ENCODE assay signal across 14 mouse cellular contexts in the genomic region with DNA sequence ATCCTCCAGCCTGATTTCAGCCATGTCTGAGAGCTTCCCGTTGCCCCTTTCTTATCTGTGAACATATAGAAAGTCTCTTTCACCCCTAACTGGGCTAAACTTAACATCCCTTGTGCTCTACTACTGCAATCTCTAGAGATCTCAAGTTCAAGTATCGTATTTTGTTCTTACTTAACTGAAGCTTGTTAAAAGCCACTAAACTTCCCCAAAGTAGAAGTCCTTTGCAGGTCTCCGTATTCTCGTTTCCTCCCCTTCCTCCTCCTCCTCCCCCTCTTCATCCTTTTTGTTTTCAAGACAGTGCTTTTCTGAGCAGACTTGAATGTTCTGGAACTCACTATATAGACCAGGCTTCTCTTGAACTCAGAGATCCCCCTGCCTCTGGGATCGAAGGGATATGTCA. TPM values are rescaled to one million over a fixed set of nuclear protein-coding genes. Genes with fewer than 3 reads are reported as not detected.
DNase-seq lines count a peak whose midpoint lies in the region; ATAC-seq and TF ChIP-seq lines count a peak whose summit lies in the region.
"Had no signal": no experiment of that assay in that cellular context is flagged by ENCODE, and none has a peak within 500 bp of the region (broad histone marks: within the 10 kb centered on the region; RNA-seq: fewer than 3 reads in every experiment).

No protein-coding gene starts in this region.

- peak overlapping the region; percentile 45; the same call in 1 of the 2 replicates for H3K4me2 ChIP-seq in lung, embryonic 14.5 days
- no peak overlapping the region for H3K4me2 ChIP-seq in lung, postnatal 0 days (replicated peaks; ENCODE audit: low read depth, low read length)
- no peak overlapping the region for H3K4me2 ChIP-seq in midbrain, embryonic 15.5 days
- H3K4me2 ChIP-seq: forebrain, embryonic 15.5 days; limb, embryonic 15.5 days; midbrain, embryonic 11.5 days; neural tube, embryonic 15.5 days had no signal

- H3K4me3 ChIP-seq in heart, embryonic 10.5 days: peak overlapping the region; percentile 35; the same call in 1 of the 2 replicates
- no peak overlapping the region for H3K4me3 ChIP-seq in lung, embryonic 14.5 days (ENCODE audit: low read depth, low read length)
- H3K4me3 ChIP-seq in lung, postnatal 0 days (ENCODE audit: low read depth, low read length): no peak overlapping the region
- no peak overlapping the region for H3K4me3 ChIP-seq in midbrain, embryonic 15.5 days
- H3K4me3 ChIP-seq: forebrain, embryonic 15.5 days; hindbrain, embryonic 10.5 days; limb, embryonic 15.5 days; neural tube, embryonic 15.5 days had no signal

- H3K4me1 ChIP-seq in heart, embryonic 10.5 days: peaks cover 24% of the 10 kb centered on the region
- H3K4me1 ChIP-seq in lung, embryonic 14.5 days (ENCODE audit: insufficient read depth): peaks cover 3% of the 10 kb centered on the region; the same call in 1 of the 2 replicates
- no peaks in the 10 kb centered on the region for H3K4me1 ChIP-seq in lung, postnatal 0 days (ENCODE audit: insufficient read depth, low read depth, low read length)
- no peaks in the 10 kb centered on the region for H3K4me1 ChIP-seq in midbrain, embryonic 15.5 days
- H3K4me1 ChIP-seq: forebrain, embryonic 15.5 days had no signal

- H3K36me3 ChIP-seq in heart, embryonic 10.5 days: no peaks in the 10 kb centered on the region
- no peaks in the 10 kb centered on the region for H3K36me3 ChIP-seq in lung, embryonic 14.5 days (ENCODE audit: insufficient read depth)
- H3K36me3 ChIP-seq in lung, postnatal 0 days (ENCODE audit: insufficient read depth, low read length): no peaks in the 10 kb centered on the region
- no peaks in the 10 kb centered on the region for H3K36me3 ChIP-seq in midbrain, embryonic 15.5 days (replicated peaks)
- H3K36me3 ChIP-seq: forebrain, embryonic 15.5 days; hindbrain, embryonic 10.5 days; limb, embryonic 15.5 days; neural tube, embryonic 15.5 days had no signal

- TF ChIP-seq CTCF in lung, embryonic 14.5 days (IDR thresholded peaks at IDR 0.05; ENCODE audit: low read depth): no peak
- TF ChIP-seq CTCF in lung, postnatal 0 days (IDR thresholded peaks at IDR 0.05): no peak

- peak overlapping the region; percentile 62; the same call in 1 of the 2 replicates for H3K27ac ChIP-seq in heart, embryonic 10.5 days
- no peak overlapping the region for H3K27ac ChIP-seq in lung, embryonic 14.5 days (ENCODE audit: low read depth)
- H3K27ac ChIP-seq in lung, postnatal 0 days (ENCODE audit: low read length): no peak overlapping the region
- no peak overlapping the region for H3K27ac ChIP-seq in midbrain, embryonic 15.5 days
- H3K27ac ChIP-seq: forebrain, embryonic 15.5 days; hindbrain, embryonic 10.5 days; limb, embryonic 15.5 days; neural tube, embryonic 15.5 days had no signal

- ATAC-seq in lung, embryonic 14.5 days (ENCODE audit: insufficient read depth): no peak
- ATAC-seq in lung, postnatal 0 days: no peak
- 0 out of 2 replicates have a peak, but pooled peaks have one; percentile 1 for ATAC-seq in megakaryocyte progenitor cell, adult 5-6 weeks (replicated peaks; ENCODE audit: poor library complexity)
- ATAC-seq in midbrain, embryonic 15.5 days (replicated peaks): no peak
- no peak for ATAC-seq in erythroblast, adult 5-6 weeks (replicated peaks; ENCODE audit: low FRiP score, poor library complexity, severe bottlenecking)

- H3K9me3 ChIP-seq in heart, embryonic 10.5 days: no peaks in the 10 kb centered on the region
- H3K9me3 ChIP-seq in lung, embryonic 14.5 days (ENCODE audit: low read depth, low read length): no peaks in the 10 kb centered on the region
- no peaks in the 10 kb centered on the region for H3K9me3 ChIP-seq in lung, postnatal 0 days (ENCODE audit: low read length)
- no peaks in the 10 kb centered on the region for H3K9me3 ChIP-seq in midbrain, embryonic 15.5 days
- H3K9me3 ChIP-seq: forebrain, embryonic 15.5 days; hindbrain, embryonic 10.5 days; limb, embryonic 15.5 days; neural tube, embryonic 15.5 days had no signal

- 40% methylated on average over 5 of the region's 5 CpGs for WGBS in heart, embryonic 10.5 days
- WGBS in lung, embryonic 14.5 days: 52% methylated on average over 5 of the region's 5 CpGs
- 39% methylated on average over 5 of the region's 5 CpGs for WGBS in lung, postnatal 0 days
- WGBS in midbrain, embryonic 15.5 days: 62% methylated on average over 5 of the region's 5 CpGs

- H3K9ac ChIP-seq in lung, embryonic 14.5 days: no peak overlapping the region
- H3K9ac ChIP-seq in lung, postnatal 0 days (replicated peaks; ENCODE audit: low read depth): no peak overlapping the region
- H3K9ac ChIP-seq in midbrain, embryonic 15.5 days: no peak overlapping the region
- H3K9ac ChIP-seq: forebrain, embryonic 15.5 days; limb, embryonic 15.5 days; neural tube, embryonic 15.5 days had no signal

- no peaks in the 10 kb centered on the region for H3K27me3 ChIP-seq in heart, embryonic 10.5 days (ENCODE audit: insufficient read depth, poor library complexity, severe bottlenecking)
- H3K27me3 ChIP-seq in lung, embryonic 14.5 days (ENCODE audit: insufficient read depth, low read length): no peaks in the 10 kb centered on the region
- H3K27me3 ChIP-seq in lung, postnatal 0 days (replicated peaks; ENCODE audit: insufficient read depth, low read length): no peaks in the 10 kb centered on the region
- H3K27me3 ChIP-seq in midbrain, embryonic 15.5 days (replicated peaks): no peaks in the 10 kb centered on the region
- H3K27me3 ChIP-seq: forebrain, embryonic 15.5 days; limb, embryonic 15.5 days; neural tube, embryonic 15.5 days had no signal

- intact Hi-C loops in heart, postnatal 36 days (cut with DNase I): loop anchor here (5.0 kb wide), 1 partner anchor 190 kb away; no protein-coding TSS in a partner anchor

- no peak for DNase-seq in heart, embryonic 10.5 days (ENCODE audit: low spot score)
- DNase-seq in heart, postnatal 36 days: no peak
- DNase-seq in lung, embryonic 14.5 days: no peak
- no peak for DNase-seq in lung, postnatal 0 days (ENCODE audit: low spot score)
- no peak for DNase-seq in embryo, embryonic 10.5 days (ENCODE audit: low spot score)
- DNase-seq: thymus, adult 18-20 months had no signal

- no peak for TF ChIP-seq EP300 in lung, postnatal 0 days (IDR thresholded peaks at IDR 0.05)

RNA-seq across cellular contexts. Expression of a gene that starts 9.2 kb away (rescaled TPM):
- 80.2 and 95.0 TPM in 2 replicates for polyA plus RNA-seq in heart, embryonic 10.5 days (2016; fragmentation: Nextera tagmentation; extraction: Ambion mirVana)
- total RNA-seq in heart, postnatal 36 days (2021): 10 to 100 TPM; 20.5 to 21.0 TPM
- polyA plus RNA-seq in lung, embryonic 14.5 days (2014; fragmentation: Nextera tagmentation; extraction: Ambion mirVana): 74.6 and 75.3 TPM in 2 replicates
- polyA plus RNA-seq in lung, postnatal 0 days (2015; fragmentation: Nextera tagmentation; extraction: Ambion mirVana): 16.1 and 17.0 TPM in 2 replicates
- 41.1 and 44.2 TPM in 2 replicates for total RNA-seq in megakaryocyte progenitor cell, adult 5-6 weeks (2015)
- total RNA-seq in megakaryocyte progenitor cell, adult 5-6 weeks (2017): 34.5 and 37.0 TPM in 2 replicates
- polyA plus RNA-seq in midbrain, embryonic 15.5 days (2015; fragmentation: Nextera tagmentation; extraction: Ambion mirVana): 18.0 and 18.3 TPM in 2 replicates
- 4.2 and 4.8 TPM in 2 replicates for total RNA-seq in erythroblast, adult 5-6 weeks (2015; ENCODE audit: low replicate concordance)
- total RNA-seq in erythroblast, adult 5-6 weeks (2017; ENCODE audit: low replicate concordance): 2.6 and 3.2 TPM in 2 replicates
